Mouse (Mus musculus) heart, embryonic 11.5 days (tissue): ENCODE results near the gene Dach1. TPM values are rescaled to one million over a fixed set of nuclear protein-coding genes. Genes with fewer than 3 reads are reported as not detected.

ENCODE experiments used
- ATAC-seq: fragments of 200-750 bp; cut with Nextera tagmentation; replicated peaks from 2 replicates; pipeline ENCODE4 v1.8.0; 2017; ENCODE audit warnings: moderate library complexity; ENCODE audit not compliant: insufficient number of reproducible peaks, low FRiP score, low TSS enrichment
- H3K27ac ChIP-seq: fragments of 300-500 bp; sonication (generic); 2 replicates; pipeline ENCODE4 v1.5.1; 2014; ENCODE audit warnings: mild to moderate bottlenecking, low read depth, low read length
- H3K27me3 ChIP-seq: fragments of 300-500 bp; sonication (generic); 2 replicates; pipeline ENCODE4 v1.6.1; 2014; ENCODE audit warnings: mild to moderate bottlenecking, low read length, mixed read lengths; ENCODE audit not compliant: control insufficient read depth, insufficient read depth
- H3K36me3 ChIP-seq: fragments of 300-500 bp; sonication (generic); 2 replicates; pipeline ENCODE4 v1.6.1; 2014; ENCODE audit warnings: mild to moderate bottlenecking, low read length, moderate library complexity, mixed read lengths; ENCODE audit not compliant: control insufficient read depth, insufficient read depth
- H3K4me1 ChIP-seq: fragments of 300-500 bp; sonication (generic); 2 replicates; pipeline ENCODE4 v1.6.1; 2014; ENCODE audit warnings: low read length; ENCODE audit not compliant: control insufficient read depth, insufficient read depth
- H3K4me2 ChIP-seq: fragments of 300-500 bp; sonication (generic); 2 replicates; pipeline ENCODE4 v1.6.1; 2014; ENCODE audit warnings: mild to moderate bottlenecking, moderate library complexity
- H3K4me3 ChIP-seq: fragments of 300-500 bp; sonication (generic); 2 replicates; pipeline ENCODE4 v1.5.1; 2014; ENCODE audit warnings: low read depth, low read length
- H3K9ac ChIP-seq: fragments of 300-500 bp; sonication (generic); 2 replicates; pipeline ENCODE4 v1.6.1; 2014; ENCODE audit warnings: mild to moderate bottlenecking, low read depth, low read length, moderate library complexity
- H3K9me3 ChIP-seq: fragments of 300-500 bp; sonication (generic); replicated peaks from 2 replicates; pipeline ENCODE4 v1.6.1; 2016; ENCODE audit warnings: low read length; ENCODE audit not compliant: control insufficient read depth
- WGBS: fragments of 180-500 bp; shearing (Covaris S2); extraction: QIAGEN DNeasy Blood & Tissue Kit; methylation state at CpG from one replicate; pipeline ENCODE4 v1.1.7; 2014; ENCODE audit not compliant: insufficient replicate concordance; 5-methylcytosine and 5-hydroxymethylcytosine counted together
- polyA plus RNA-seq: library from polyadenylated mRNA; unstranded; fragments of >200 nt; fragmentation: Nextera tagmentation; extraction: Ambion mirVana; gene quantifications from 2 replicates; pipeline ENCODE4 v1.2.1, GENCODE M21; 2014

Dach1 gene
- polyA plus RNA-seq, 1 experiment from 2014 or later, result 3.8 TPM

- H3K9me3 ChIP-seq, result no peaks in the 10 kb centered on the region
- H3K4me3 ChIP-seq, result no peak overlapping the region
- no peaks in the 10 kb centered on the region for H3K4me1 ChIP-seq
- H3K9ac ChIP-seq, result no peak overlapping the region
- H3K27ac ChIP-seq, result no peak overlapping the region
- H3K36me3 ChIP-seq, result no peaks in the 10 kb centered on the region
- 67% methylated on average over 4 of the region's 4 CpGs for WGBS
- H3K27me3 ChIP-seq, result no peaks in the 10 kb centered on the region
- no peak for ATAC-seq
- H3K4me2 ChIP-seq, result no peak overlapping the region
Observed at GRCm38 (mm10) chr14:97742785-97743184, 426.8 kb downstream of the Dach1 start.
